9 mouse cellular contexts compared by ENCODE assay signal in the genomic region with DNA sequence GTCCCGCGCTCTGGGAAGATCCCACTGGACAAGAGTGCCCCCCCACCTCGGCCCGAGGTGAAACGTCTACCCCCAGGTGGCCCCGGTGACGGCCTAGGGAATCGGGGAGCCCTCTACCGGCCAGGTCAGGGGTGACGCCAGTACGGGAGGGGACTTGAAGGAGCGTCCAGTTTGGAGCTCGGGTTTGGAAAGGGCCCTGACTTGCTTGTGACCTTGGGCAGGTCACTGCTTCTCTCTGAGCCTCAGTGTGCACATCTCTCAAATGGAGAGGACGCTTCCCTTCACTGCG. TPM values are rescaled to one million over a fixed set of nuclear protein-coding genes. Genes with fewer than 3 reads are reported as not detected.
A peak's percentile ranks its signal among the peaks of the same experiment; 100 is the strongest.
DNase-seq lines count a peak whose midpoint lies in the region; ATAC-seq lines count a peak whose summit lies in the region.
"Had no signal": no experiment of that assay in that cellular context is flagged by ENCODE, and none has a peak within 500 bp of the region (broad histone marks: within the 10 kb centered on the region; RNA-seq: fewer than 3 reads in every experiment).

No protein-coding gene starts in this region.

- peaks cover 8% of the 10 kb centered on the region for H3K4me1 ChIP-seq in hindbrain, embryonic 11.5 days (replicated peaks; ENCODE audit: control insufficient read depth, insufficient read depth, low read length)
- peaks cover 12% of the 10 kb centered on the region for H3K4me1 ChIP-seq in liver, embryonic 12.5 days

- no peak for ATAC-seq in hindbrain, embryonic 11.5 days (ENCODE audit: low FRiP score)
- ATAC-seq in liver, embryonic 12.5 days = no peak
- ATAC-seq in megakaryocyte-erythroid progenitor cell, adult 5-6 weeks (replicated peaks; ENCODE audit: low FRiP score, low TSS enrichment, poor library complexity, severe bottlenecking) = no peak

- no peak overlapping the region for H3K27ac ChIP-seq in hindbrain, embryonic 11.5 days (ENCODE audit: low read depth, low read length)
- no peak overlapping the region for H3K27ac ChIP-seq in liver, embryonic 12.5 days

- peak overlapping the region; percentile 37 for H3K4me3 ChIP-seq in hindbrain, embryonic 11.5 days (ENCODE audit: low read depth, low read length)
- H3K4me3 ChIP-seq in liver, embryonic 12.5 days = peak overlapping the region; percentile 48

- peak overlapping the region; percentile 86 for H3K4me2 ChIP-seq in hindbrain, embryonic 11.5 days (replicated peaks; ENCODE audit: low read depth, low read length)
- H3K4me2 ChIP-seq in liver, embryonic 12.5 days = peak overlapping the region; percentile 74

- DNase-seq in right cerebral cortex, postnatal 4 days = peak; percentile 24
- DNase-seq in right cerebral cortex, adult 18-20 months = no peak
- peak; percentile 49 to 71 for DNase-seq in cerebellum, postnatal 14 days
- DNase-seq in hindbrain, embryonic 11.5 days (ENCODE audit: low spot score) = peak; percentile 39
- DNase-seq in retina, embryonic 14.5 days (ENCODE audit: low spot score) = peak; percentile 32
- DNase-seq in gastrocnemius, postnatal 36 days = no peak

- intact Hi-C loops in gastrocnemius, postnatal 36 days (cut with DNase I) = no loop called here

- H3K9me3 ChIP-seq in hindbrain, embryonic 11.5 days (ENCODE audit: control insufficient read depth, low read length) = no peaks in the 10 kb centered on the region
- H3K9me3 ChIP-seq in liver, embryonic 12.5 days (replicated peaks) = no peaks in the 10 kb centered on the region

- H3K36me3 ChIP-seq in hindbrain, embryonic 11.5 days (ENCODE audit: control insufficient read depth, insufficient read depth, low read length) = no peaks in the 10 kb centered on the region
- H3K36me3 ChIP-seq in liver, embryonic 12.5 days = no peaks in the 10 kb centered on the region

- H3K9ac ChIP-seq in hindbrain, embryonic 11.5 days (ENCODE audit: low read depth, low read length) = peak overlapping the region; percentile 42; the same call in 1 of the 2 replicates
- no peak overlapping the region for H3K9ac ChIP-seq in liver, embryonic 12.5 days

- WGBS in hindbrain, embryonic 11.5 days = 3% methylated on average over 15 of the region's 15 CpGs
- WGBS in liver, embryonic 12.5 days (ENCODE audit: insufficient replicate concordance) = 3% methylated on average over 15 of the region's 15 CpGs

- peaks cover 23% of the 10 kb centered on the region for H3K27me3 ChIP-seq in hindbrain, embryonic 11.5 days (ENCODE audit: control insufficient read depth, insufficient read depth, low read length)
- peaks cover 95% of the 10 kb centered on the region for H3K27me3 ChIP-seq in liver, embryonic 12.5 days (replicated peaks)

RNA-seq across cellular contexts. Expression of gene Htr1d, which starts 1.6 kb away (rescaled TPM):
- 0.28 and 0.52 TPM in 2 replicates for polyA plus RNA-seq in hindbrain, embryonic 11.5 days (2014; fragmentation: Nextera tagmentation; extraction: Ambion mirVana)
- polyA plus RNA-seq in liver, embryonic 12.5 days (2016; fragmentation: Nextera tagmentation; extraction: Ambion mirVana) = not detected in 2 replicates
- not detected for total RNA-seq in gastrocnemius, postnatal 36 days (2021)
- total RNA-seq in megakaryocyte-erythroid progenitor cell, adult 5-6 weeks (2014; fragmentation: Nextera tagmentation) = not detected in 2 replicates
- not detected in 2 replicates for total RNA-seq in megakaryocyte-erythroid progenitor cell, adult 5-6 weeks (2017)
- total RNA-seq: common myeloid progenitor, adult 5-6 weeks had no signal

RNA-seq across cellular contexts. Expression of gene 6030445D17Rik, which starts 37.1 kb away (rescaled TPM):
- polyA plus RNA-seq in hindbrain, embryonic 11.5 days (2014; fragmentation: Nextera tagmentation; extraction: Ambion mirVana) = not detected in 2 replicates
- 0.10 TPM in 1 of 2 replicates, not detected in the other for polyA plus RNA-seq in liver, embryonic 12.5 days (2016; fragmentation: Nextera tagmentation; extraction: Ambion mirVana)
- total RNA-seq in gastrocnemius, postnatal 36 days (2021) = under 1 TPM; 0.15 to 0.38 TPM
- not detected in 2 replicates for total RNA-seq in megakaryocyte-erythroid progenitor cell, adult 5-6 weeks (2014; fragmentation: Nextera tagmentation)
- total RNA-seq in megakaryocyte-erythroid progenitor cell, adult 5-6 weeks (2017) = 1.2 TPM in 1 of 2 replicates, not detected in the other
- total RNA-seq: common myeloid progenitor, adult 5-6 weeks had no signal

RNA-seq across cellular contexts. Expression of gene Luzp1, which starts 44.6 kb away (rescaled TPM):
- 96.6 and 130 TPM in 2 replicates for polyA plus RNA-seq in hindbrain, embryonic 11.5 days (2014; fragmentation: Nextera tagmentation; extraction: Ambion mirVana)
- 25.6 and 25.7 TPM in 2 replicates for polyA plus RNA-seq in liver, embryonic 12.5 days (2016; fragmentation: Nextera tagmentation; extraction: Ambion mirVana)
- 10 to 100 TPM; 12.6 to 13.1 TPM for total RNA-seq in gastrocnemius, postnatal 36 days (2021)
- 4.0 and 13.9 TPM in 2 replicates for total RNA-seq in megakaryocyte-erythroid progenitor cell, adult 5-6 weeks (2014; fragmentation: Nextera tagmentation)
- total RNA-seq in megakaryocyte-erythroid progenitor cell, adult 5-6 weeks (2017) = 2.3 and 3.7 TPM in 2 replicates

Comparison
In these comparisons a context has a peak if more than half of its experiments do, and no peak if none do; other contexts are left out.
1. DNase-seq: peak in right cerebral cortex, postnatal 4 days (single experiment), cerebellum, postnatal 14 days (2 of 2), hindbrain, embryonic 11.5 days (single experiment) and retina, embryonic 14.5 days (single experiment); none in right cerebral cortex, adult 18-20 months (single experiment) and gastrocnemius, postnatal 36 days (0 of 2).